Mouse (Mus musculus) myocyte (in vitro differentiated cells): Measurements from ENCODE around the gene Ubash3b. TPM values are rescaled to one million over a fixed set of nuclear protein-coding genes. Genes with fewer than 3 reads are reported as not detected.

Experiments used
- H3K27me3 ChIP-seq: one replicate; pipeline ENCODE4 v1.6.1; 2011; ENCODE audit not compliant: control insufficient read depth, insufficient read depth, insufficient read length
- H3K36me3 ChIP-seq: one replicate; pipeline ENCODE4 v1.6.1; 2011; ENCODE audit not compliant: control insufficient read depth, insufficient read depth
- H3K4me2 ChIP-seq: one replicate; pipeline ENCODE4 v1.6.1; 2011; ENCODE audit warnings: low read depth, control low read depth
- H3K4me3 ChIP-seq: one replicate; pipeline ENCODE4 v1.5.1; 2011; ENCODE audit warnings: mild to moderate bottlenecking, control low read depth, moderate library complexity
- H3K79me2 ChIP-seq: one replicate; pipeline ENCODE4 v1.6.1; 2011; ENCODE audit not compliant: control insufficient read depth, insufficient read depth
- H3ac ChIP-seq: one replicate; pipeline ENCODE4 v1.6.1; 2011; ENCODE audit not compliant: control insufficient read depth, insufficient read length
- CEBPB ChIP-seq: IDR thresholded peaks from 2 replicates; pipeline ENCODE4 v1.6.1; 2011; ENCODE audit warnings: mild to moderate bottlenecking, moderate library complexity; ENCODE audit not compliant: poor library complexity, insufficient read depth, severe bottlenecking
- E2F4 ChIP-seq: IDR thresholded peaks from one replicate; pipeline ENCODE4 v1.6.1; 2011; ENCODE audit warnings: mild to moderate bottlenecking, control low read depth, moderate library complexity; ENCODE audit not compliant: insufficient read depth
- MAX ChIP-seq: IDR thresholded peaks from one replicate; pipeline ENCODE4 v1.6.1; 2011; ENCODE audit warnings: low read depth, mild to moderate bottlenecking, control low read depth
- MYOD1 ChIP-seq, 3 experiments: IDR thresholded peaks; one replicate each; pipeline ENCODE4 v1.6.1; 2011; ENCODE audit warnings: control low read depth in 2 of 3, low read depth in 2 of 3, mild to moderate bottlenecking in 2 of 3, moderate library complexity in 1 of 3; ENCODE audit not compliant: insufficient read length in 2 of 3, control insufficient read depth in 1 of 3
- MYOG ChIP-seq, 3 experiments: IDR thresholded peaks; one replicate each; pipeline ENCODE4 v1.6.1; 2011; ENCODE audit warnings: control low read depth in 2 of 3, low read depth in 2 of 3, mild to moderate bottlenecking in 2 of 3; ENCODE audit not compliant: insufficient read length in 2 of 3, control insufficient read depth in 1 of 3, insufficient read depth in 1 of 3
- POLR2A ChIP-seq: IDR thresholded peaks from one replicate; pipeline ENCODE4 v1.6.1; 2011; ENCODE audit warnings: low read depth, mild to moderate bottlenecking, control low read depth, moderate library complexity; ENCODE audit not compliant: insufficient read length
- POLR2AphosphoS2 ChIP-seq: IDR thresholded peaks from one replicate; pipeline ENCODE4 v1.6.1; 2011; ENCODE audit warnings: low read depth, control low read depth; ENCODE audit not compliant: insufficient read length
- REST ChIP-seq: IDR thresholded peaks from one replicate; pipeline ENCODE4 v1.6.1; 2011; ENCODE audit warnings: mild to moderate bottlenecking, control low read depth, moderate library complexity; ENCODE audit not compliant: insufficient read depth, insufficient read length
- SRF ChIP-seq: IDR thresholded peaks from one replicate; pipeline ENCODE4 v1.6.1; 2011; ENCODE audit warnings: low read depth; ENCODE audit not compliant: control insufficient read depth, insufficient read length
- TCF12 ChIP-seq: IDR thresholded peaks from one replicate; pipeline ENCODE4 v1.6.1; 2011; ENCODE audit warnings: mild to moderate bottlenecking, control low read depth; ENCODE audit not compliant: poor library complexity, insufficient read depth, severe bottlenecking
- TCF3 ChIP-seq: IDR thresholded peaks from one replicate; pipeline ENCODE4 v1.6.1; 2011; ENCODE audit warnings: low read depth, control low read depth; ENCODE audit not compliant: insufficient read length
- USF1 ChIP-seq: IDR thresholded peaks from one replicate; pipeline ENCODE4 v1.6.1; 2011; ENCODE audit warnings: low read depth, mild to moderate bottlenecking, control low read depth, moderate library complexity
- polyA plus RNA-seq: library from polyadenylated mRNA; unstranded; fragments of >200 nt; fragmentation: generic; extraction: Trizol; gene quantifications from one replicate; pipeline ENCODE4 v1.2.1, GENCODE M21; 2012; ENCODE audit warnings: missing spikeins

Ubash3b gene
- polyA plus RNA-seq, 1 experiment = 5.9 TPM

GRCm38 (mm10) chr9:40983758-40984157 lies 177.7 kb downstream of the Ubash3b start:
- H3K27me3 ChIP-seq = peaks cover 5% of the 10 kb centered on the region
- H3K79me2 ChIP-seq = no peaks in the 10 kb centered on the region
- no peaks in the 10 kb centered on the region for H3K36me3 ChIP-seq
- no peak overlapping the region for H3K4me2 ChIP-seq
- no peak overlapping the region for H3K4me3 ChIP-seq
- no peak for TF ChIP-seq REST
- no peak for TF ChIP-seq CEBPB
- TF ChIP-seq E2F4 = no peak
- no peak for TF ChIP-seq USF1
- no peak for TF ChIP-seq POLR2A
- TF ChIP-seq SRF = no peak
- TF ChIP-seq POLR2AphosphoS2 = no peak
- TF ChIP-seq MYOG (IDR thresholded peaks at IDR 0.05; ENCODE audit: control insufficient read depth in 1 of 3, insufficient read depth in 1 of 3, insufficient read length in 2 of 3, low read depth in 2 of 3) = no peak
- TF ChIP-seq TCF3 = no peak
- TF ChIP-seq MAX = no peak
- no peak overlapping the region for H3ac ChIP-seq

- Histone ChIP-seq H3K36me3 (no peaks in the 10 kb centered on the region), H3K27me3 (no peaks in the 10 kb centered on the region), H3K4me3 (no peak overlapping the region), H3ac (no peak overlapping the region), H3K4me2 (no peak overlapping the region), H3K79me2 (no peaks in the 10 kb centered on the region)
- no peak for TF ChIP-seq CEBPB
- no peak for TF ChIP-seq MAX
- no peak for TF ChIP-seq MYOD1 (IDR thresholded peaks at IDR 0.05; ENCODE audit: control insufficient read depth in 1 of 3, insufficient read length in 2 of 3, low read depth in 2 of 3)
- TF ChIP-seq E2F4 = no peak
- no peak for TF ChIP-seq USF1
- TF ChIP-seq TCF12 = no peak
- TF ChIP-seq MYOG (IDR thresholded peaks at IDR 0.05; ENCODE audit: control insufficient read depth in 1 of 3, insufficient read depth in 1 of 3, insufficient read length in 2 of 3, low read depth in 2 of 3) = no peak
- TF ChIP-seq POLR2A = no peak
- no peak for TF ChIP-seq TCF3
- TF ChIP-seq REST = no peak
- no peak for TF ChIP-seq SRF
- no peak for TF ChIP-seq POLR2AphosphoS2
Observed at GRCm38 (mm10) chr9:40982480-40982879, 179.0 kb downstream of the Ubash3b start.

DNA sequence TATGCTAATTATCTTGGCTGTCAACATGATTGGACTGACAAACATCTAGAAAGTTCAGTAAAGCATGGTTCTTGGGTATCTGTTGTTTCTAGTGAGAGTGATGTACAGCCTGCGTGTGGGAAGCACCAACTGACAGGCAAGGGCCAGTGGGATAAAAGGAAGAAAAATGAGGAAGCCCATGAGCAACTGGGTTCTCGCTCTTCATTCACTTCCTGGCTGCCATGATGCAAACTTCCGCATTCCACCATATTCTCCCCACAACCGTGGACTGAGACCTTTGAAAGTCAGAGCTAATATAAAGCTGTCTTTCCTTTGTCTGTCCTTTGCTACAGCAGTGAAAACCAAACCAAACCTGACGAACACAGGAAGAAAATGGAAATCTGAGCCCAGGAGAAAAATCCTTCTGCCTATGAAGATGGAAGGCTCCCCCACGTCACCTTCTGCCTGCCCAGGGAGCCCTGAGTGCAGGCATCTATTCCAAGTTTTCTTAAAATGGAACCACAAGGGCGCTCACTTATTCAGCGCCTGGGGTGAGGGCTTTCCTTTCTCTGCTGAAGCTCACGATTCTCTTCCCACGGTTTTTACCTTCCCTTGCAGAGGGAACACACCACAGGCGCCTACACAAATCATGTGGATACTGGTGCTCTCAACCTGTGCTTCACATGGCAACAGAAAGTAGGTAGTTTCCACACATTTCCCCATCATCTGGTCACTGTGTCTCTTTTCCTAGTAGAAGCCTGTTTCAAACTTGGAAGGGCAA lies 187.3 kb downstream of the Ubash3b start:
- Histone ChIP-seq H3K4me3 (no peak overlapping the region), H3K36me3 (no peaks in the 10 kb centered on the region), H3K4me2 (no peak overlapping the region), H3ac (no peak overlapping the region), H3K79me2 (no peaks in the 10 kb centered on the region), H3K27me3 (peaks cover 8% of the 10 kb centered on the region)
- TF ChIP-seq MYOG (IDR thresholded peaks at IDR 0.05; ENCODE audit: control insufficient read depth in 1 of 3, insufficient read depth in 1 of 3, insufficient read length in 2 of 3, low read depth in 2 of 3) (no peak), TCF12 (no peak), MAX (no peak), USF1 (no peak), TCF3 (no peak), POLR2A (no peak), REST (no peak), CEBPB (no peak), MYOD1 (IDR thresholded peaks at IDR 0.05; ENCODE audit: control insufficient read depth in 1 of 3, insufficient read length in 2 of 3, low read depth in 2 of 3) (no peak), SRF (no peak), E2F4 (no peak), POLR2AphosphoS2 (no peak)

GRCm38 (mm10) chr9:40964418-40964714 lies 197.1 kb downstream of the Ubash3b start:
- no peak overlapping the region for H3K4me2 ChIP-seq
- peaks cover 31% of the 10 kb centered on the region for H3K27me3 ChIP-seq
- no peaks in the 10 kb centered on the region for H3K79me2 ChIP-seq
- H3K4me3 ChIP-seq = no peak overlapping the region
- no peak overlapping the region for H3ac ChIP-seq
- no peaks in the 10 kb centered on the region for H3K36me3 ChIP-seq
- no peak for TF ChIP-seq MYOG (IDR thresholded peaks at IDR 0.05; ENCODE audit: control insufficient read depth in 1 of 3, insufficient read depth in 1 of 3, insufficient read length in 2 of 3, low read depth in 2 of 3)
- no peak for TF ChIP-seq MYOD1 (IDR thresholded peaks at IDR 0.05; ENCODE audit: control insufficient read depth in 1 of 3, insufficient read length in 2 of 3, low read depth in 2 of 3)
- no peak for TF ChIP-seq USF1
- no peak for TF ChIP-seq SRF
- no peak for TF ChIP-seq TCF3
- no peak for TF ChIP-seq E2F4
- no peak for TF ChIP-seq MAX

GRCm38 (mm10) chr9:40963586-40964417 lies 197.7 kb downstream of the Ubash3b start, which contains the start of gene Jhy:
Jhy (minus strand) TSS chr9:40964118.
- no peaks in the 10 kb centered on the region for H3K36me3 ChIP-seq
- H3K4me3 ChIP-seq = no peak within 1 kb of the TSS
- peaks cover 31% of the 10 kb centered on the region for H3K27me3 ChIP-seq
- TF ChIP-seq REST (no peak), MAX (no peak), POLR2AphosphoS2 (no peak), MYOG (IDR thresholded peaks at IDR 0.05; ENCODE audit: control insufficient read depth in 1 of 3, insufficient read depth in 1 of 3, insufficient read length in 2 of 3, low read depth in 2 of 3) (no peak), TCF3 (no peak), E2F4 (no peak), CEBPB (no peak)
- H3ac ChIP-seq = no peak within 1 kb of the TSS
- no peak within 1 kb of the TSS for H3K4me2 ChIP-seq
- H3K79me2 ChIP-seq = no peaks in the 10 kb centered on the region
